Mouse (Mus musculus) cortical plate, adult 2 months (tissue): ENCODE measurements around the gene Olfr787. TPM values are rescaled to one million over a fixed set of nuclear protein-coding genes. Genes with fewer than 3 reads are reported as not detected.

Source experiments
- H3K27ac ChIP-seq: fragments of 200-500 bp; 2 replicates; pipeline ENCODE4 v1.5.1; 2012; ENCODE audit warnings: low read length, control low read depth, inconsistent platforms; ENCODE audit not compliant: insufficient read depth
- H3K4me1 ChIP-seq: fragments of 200-500 bp; 2 replicates; pipeline ENCODE4 v1.6.1; 2011; ENCODE audit warnings: low read length; ENCODE audit not compliant: control insufficient read depth, insufficient read depth
- H3K4me3 ChIP-seq: fragments of 200-500 bp; 2 replicates; pipeline ENCODE4 v1.5.1; 2011; ENCODE audit warnings: mild to moderate bottlenecking, low read length, control low read depth; ENCODE audit not compliant: insufficient read depth
- CTCF ChIP-seq: fragments of 200-500 bp; IDR thresholded peaks from 2 replicates; pipeline ENCODE4 v1.5.1; 2011; ENCODE audit warnings: mild to moderate bottlenecking, control low read depth, low read length; ENCODE audit not compliant: insufficient read depth; ENCODE audit errors: extremely low read depth
- POLR2A ChIP-seq: fragments of 200-500 bp; IDR thresholded peaks from 2 replicates; pipeline ENCODE4 v1.6.1; 2011; ENCODE audit warnings: mild to moderate bottlenecking, low read length, control low read depth; ENCODE audit not compliant: insufficient read depth; ENCODE audit errors: extremely low read depth
- polyA plus RNA-seq: library from polyadenylated mRNA; depleted of rRNA; stranded (reverse); fragments of >200 nt; gene quantifications from 2 replicates; pipeline ENCODE4 v1.2.3, GENCODE M21; 2012; rRNA removed

Olfr787 gene
- polyA plus RNA-seq, result not detected in 2 replicates

DNA sequence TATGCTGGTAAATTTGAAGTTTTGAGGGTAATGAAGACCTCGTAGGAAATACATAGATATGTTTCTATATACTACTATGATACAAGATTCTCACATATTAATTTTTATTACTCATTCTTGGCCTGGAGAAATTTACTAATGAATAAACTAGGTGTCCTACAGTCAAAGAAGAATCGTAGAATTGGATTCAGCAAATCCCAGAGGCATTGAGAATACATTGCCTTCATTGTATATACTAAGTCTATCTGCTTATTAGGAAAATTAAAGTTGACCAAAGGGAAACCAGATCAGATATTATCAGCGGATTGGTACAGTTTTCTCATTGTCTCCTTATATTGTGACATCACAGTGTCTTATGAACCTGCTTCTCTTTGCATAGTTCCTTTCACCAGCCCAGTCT is at the start of gene Olfr787:
TSS of gene Olfr787 (plus strand) at position 301 of the 400 bp plus-strand sequence.
- no peaks in the 10 kb centered on the region for H3K4me1 ChIP-seq
- TF ChIP-seq POLR2A, result no peak
- H3K4me3 ChIP-seq, result no peak within 1 kb of the TSS
- no peak within 1 kb of the TSS for H3K27ac ChIP-seq

DNA sequence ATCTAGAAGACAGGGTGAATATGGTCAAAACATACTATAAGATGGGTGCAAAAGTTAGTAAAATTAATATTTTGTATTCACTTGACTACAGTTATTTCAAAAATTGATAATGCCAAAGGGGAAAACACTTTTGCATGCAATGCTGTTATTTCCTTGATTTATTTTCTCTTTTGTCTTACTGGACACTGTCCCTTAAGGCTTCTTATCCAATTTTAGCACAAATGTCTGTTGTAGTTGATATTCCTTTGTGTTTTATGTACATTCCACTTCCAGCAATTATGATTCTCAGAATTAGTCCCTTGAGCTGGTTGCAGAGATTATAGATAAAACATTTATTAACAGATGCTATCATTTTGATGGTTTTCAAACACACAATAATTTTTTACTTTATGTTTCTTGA is 34.7 kb upstream of the Olfr787 start, which contains the start of gene Olfr786:
TSS of gene Olfr786 (plus strand) at position 301 of the 400 bp plus-strand sequence.
- Histone ChIP-seq H3K4me1 (no peaks in the 10 kb centered on the region), H3K27ac (no peak within 1 kb of the TSS), H3K4me3 (no peak within 1 kb of the TSS)
- TF ChIP-seq CTCF, result no peak
- no peak for TF ChIP-seq POLR2A

DNA sequence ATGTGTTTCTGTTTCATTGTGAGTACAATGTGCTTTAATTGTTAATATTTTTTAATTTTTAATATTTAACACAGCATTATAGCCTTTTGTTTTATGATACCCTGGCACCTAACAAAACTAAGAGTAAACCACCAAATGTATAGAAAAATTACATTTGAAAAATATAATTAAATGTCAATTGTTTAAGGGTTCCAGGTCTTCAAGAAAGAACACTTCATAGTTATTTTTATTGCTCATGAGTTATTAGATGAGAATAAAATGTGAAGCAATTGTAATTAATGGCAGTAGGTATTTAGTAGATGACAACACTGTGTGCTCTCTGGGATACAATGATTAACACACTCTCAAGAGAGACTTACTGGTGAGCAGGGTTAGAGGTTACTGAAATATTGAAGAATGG is 9.0 kb downstream of the Olfr787 start, which contains the start of gene Olfr788:
TSS of gene Olfr788 (plus strand) at position 301 of the 400 bp plus-strand sequence.
- Histone ChIP-seq H3K27ac (no peak within 1 kb of the TSS), H3K4me1 (no peaks in the 10 kb centered on the region), H3K4me3 (no peak within 1 kb of the TSS)
- TF ChIP-seq CTCF (no peak), POLR2A (no peak)

DNA sequence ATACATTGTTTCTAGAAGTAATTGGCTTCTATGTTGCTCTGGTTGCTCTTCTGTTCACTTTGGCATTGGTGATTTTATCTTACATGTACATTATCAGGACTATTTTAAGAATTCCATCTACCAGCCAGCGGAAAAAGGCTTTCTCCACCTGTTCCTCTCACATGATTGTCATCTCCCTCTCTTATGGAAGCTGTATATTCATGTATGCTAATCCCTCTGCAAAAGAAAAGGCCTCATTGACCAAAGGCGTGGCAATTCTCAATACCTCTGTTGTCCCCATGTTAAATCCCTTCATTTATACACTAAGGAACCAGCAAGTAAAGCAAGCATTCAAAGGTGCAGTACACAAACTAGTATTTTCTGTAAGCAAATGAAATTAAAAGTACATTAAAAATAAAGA is 11.6 kb downstream of the Olfr787 start:
- TF ChIP-seq POLR2A, result no peak
- TF ChIP-seq CTCF, result no peak
- H3K4me3 ChIP-seq, result no peak overlapping the region
- no peak overlapping the region for H3K27ac ChIP-seq
- H3K4me1 ChIP-seq, result no peaks in the 10 kb centered on the region

DNA sequence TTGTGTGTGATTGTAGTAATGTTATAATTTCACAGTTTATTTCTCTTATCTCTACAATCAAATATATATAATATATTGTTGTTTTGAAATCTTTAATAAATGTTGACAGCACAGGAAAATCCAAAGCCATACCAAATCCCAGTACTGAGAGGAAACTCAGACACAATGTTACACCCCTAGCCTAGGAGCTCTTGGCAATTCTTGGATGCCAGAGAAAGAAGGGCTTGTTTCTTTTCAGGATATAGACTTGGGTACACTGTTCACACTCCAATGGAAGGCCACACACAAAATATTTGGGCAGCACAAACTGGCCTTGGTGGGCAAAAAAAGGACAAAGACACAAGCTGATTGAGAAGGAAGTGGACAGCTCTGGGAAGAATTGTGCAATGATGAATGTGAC is 12.1 kb downstream of the Olfr787 start:
- Histone ChIP-seq H3K4me1 (no peaks in the 10 kb centered on the region), H3K27ac (no peak overlapping the region), H3K4me3 (no peak overlapping the region)
- no peak for TF ChIP-seq CTCF
- no peak for TF ChIP-seq POLR2A

DNA sequence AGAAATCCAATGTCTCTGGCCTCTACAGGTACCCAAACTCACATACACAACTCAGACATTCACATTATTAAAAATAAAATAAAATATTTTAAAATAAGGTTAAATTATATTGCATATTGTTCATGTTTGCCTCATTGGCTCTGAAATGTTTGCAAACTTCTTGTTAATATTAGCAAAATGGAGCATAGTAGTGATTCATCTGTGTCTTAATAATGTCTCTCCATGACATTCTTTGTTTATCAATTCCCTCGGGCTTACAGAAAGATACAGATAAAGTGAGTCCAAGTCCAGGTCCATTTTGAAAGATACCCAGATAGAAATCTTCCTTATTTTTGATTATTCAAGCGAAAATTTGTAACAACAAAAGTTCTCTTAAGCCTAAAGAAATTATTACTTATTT is 22.8 kb downstream of the Olfr787 start, which contains the start of gene Olfr789:
TSS of gene Olfr789 (plus strand) at position 301 of the 400 bp plus-strand sequence.
- Histone ChIP-seq H3K4me1 (no peaks in the 10 kb centered on the region), H3K4me3 (no peak within 1 kb of the TSS), H3K27ac (no peak within 1 kb of the TSS)
- TF ChIP-seq POLR2A, result no peak
- no peak for TF ChIP-seq CTCF

DNA sequence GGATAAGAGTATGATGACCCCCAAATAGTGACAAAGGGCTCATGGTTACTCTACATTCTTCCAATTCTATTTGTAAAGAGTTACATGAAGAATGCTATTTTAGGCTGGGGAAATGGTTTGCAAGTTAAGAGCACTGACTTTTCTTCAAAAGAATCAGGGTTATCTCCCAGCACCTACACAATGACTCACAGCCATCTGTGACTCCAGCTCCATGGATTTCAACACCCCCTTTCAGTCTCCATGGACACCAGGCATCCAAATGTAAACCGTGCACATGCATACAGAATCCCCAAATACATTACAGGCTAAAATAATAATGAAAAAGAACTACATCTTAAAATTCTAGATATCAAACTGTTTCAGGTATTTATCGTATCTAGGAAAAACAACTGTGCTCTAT is 28.4 kb downstream of the Olfr787 start:
- Histone ChIP-seq H3K4me3 (no peak overlapping the region), H3K27ac (no peak overlapping the region), H3K4me1 (no peaks in the 10 kb centered on the region)
- TF ChIP-seq CTCF (no peak), POLR2A (no peak)

DNA sequence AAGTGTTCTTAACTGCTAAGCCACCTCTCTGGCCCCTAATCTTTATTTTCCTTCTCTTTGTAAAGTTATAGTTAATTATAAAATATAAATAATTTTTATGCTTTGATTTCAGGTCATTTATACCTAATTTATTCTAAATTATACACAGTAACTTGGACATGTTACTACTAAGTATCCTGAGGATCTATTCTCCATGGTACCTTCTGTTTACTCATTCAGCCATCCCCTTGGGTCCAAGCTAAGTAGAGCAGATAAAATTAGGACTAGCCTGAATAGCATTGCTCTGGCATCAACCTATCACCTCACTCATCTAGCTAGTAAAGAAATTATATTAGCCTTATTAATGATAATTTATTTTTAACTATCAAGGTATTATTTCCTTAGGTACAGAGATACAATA is 36.5 kb downstream of the Olfr787 start, which contains the start of gene Olfr790:
TSS of gene Olfr790 (plus strand) at position 301 of the 400 bp plus-strand sequence.
- no peak within 1 kb of the TSS for H3K27ac ChIP-seq
- no peaks in the 10 kb centered on the region for H3K4me1 ChIP-seq
- H3K4me3 ChIP-seq, result no peak within 1 kb of the TSS
- TF ChIP-seq POLR2A (no peak), CTCF (no peak)

Other genes starting within 250 kb of the Olfr787 start
- gene Olfr774, start 225.7 kb upstream of the Olfr787 start, polyA plus RNA-seq, result not detected in 2 replicates
- gene Olfr775, start 213.4 kb upstream of the Olfr787 start, polyA plus RNA-seq, result not detected in 2 replicates
- gene Olfr776, start 202.7 kb upstream of the Olfr787 start, polyA plus RNA-seq, result not detected in 2 replicates
- not detected in 2 replicates for gene Olfr777, start 190.4 kb upstream of the Olfr787 start, polyA plus RNA-seq
- not detected in 2 replicates for gene Olfr780, start 143.7 kb upstream of the Olfr787 start, polyA plus RNA-seq
- not detected in 2 replicates for gene Olfr781, start 133.0 kb upstream of the Olfr787 start, polyA plus RNA-seq
- not detected in 2 replicates for gene Olfr782, start 113.0 kb upstream of the Olfr787 start, polyA plus RNA-seq
- 0.21 and 0.31 TPM in 2 replicates for gene Olfr784, start 77.8 kb upstream of the Olfr787 start, polyA plus RNA-seq
- gene Olfr785, start 56.4 kb upstream of the Olfr787 start, polyA plus RNA-seq, result not detected in 2 replicates
- not detected in 2 replicates for gene Olfr786, start 34.6 kb upstream of the Olfr787 start, polyA plus RNA-seq
- not detected in 2 replicates for gene Olfr788, start 9.1 kb downstream of the Olfr787 start, polyA plus RNA-seq
- not detected in 2 replicates for gene Olfr789, start 22.9 kb downstream of the Olfr787 start, polyA plus RNA-seq
- not detected in 2 replicates for gene Olfr790, start 36.6 kb downstream of the Olfr787 start, polyA plus RNA-seq
- gene Olfr791, start 59.9 kb downstream of the Olfr787 start, polyA plus RNA-seq, result not detected in 2 replicates
- not detected in 2 replicates for gene Olfr792, start 77.3 kb downstream of the Olfr787 start, polyA plus RNA-seq
- gene Olfr794, start 105.8 kb downstream of the Olfr787 start, polyA plus RNA-seq, result not detected in 2 replicates
- gene Olfr796, start 150.7 kb downstream of the Olfr787 start, polyA plus RNA-seq, result not detected in 2 replicates
- not detected in 2 replicates for gene Olfr798, start 166.1 kb downstream of the Olfr787 start, polyA plus RNA-seq
- not detected in 2 replicates for gene Olfr799, start 175.6 kb downstream of the Olfr787 start, polyA plus RNA-seq
- gene Olfr800, start 195.8 kb downstream of the Olfr787 start, polyA plus RNA-seq, result not detected in 2 replicates
- not detected in 2 replicates for gene Olfr801, start 212.0 kb downstream of the Olfr787 start, polyA plus RNA-seq
- gene Olfr802, start 226.3 kb downstream of the Olfr787 start, polyA plus RNA-seq, result not detected in 2 replicates
- gene Olfr803, start 232.4 kb downstream of the Olfr787 start, polyA plus RNA-seq, result not detected in 2 replicates
- gene Olfr804, start 241.3 kb downstream of the Olfr787 start, polyA plus RNA-seq, result not detected in 2 replicates